ENCODE assay signal across 49 mouse cellular contexts in genomic region chr11:102072729-102073128, GRCm38 (mm10). TPM values are rescaled to one million over a fixed set of nuclear protein-coding genes. Genes with fewer than 3 reads are reported as not detected.
"Had no signal": no experiment of that assay in that cellular context is flagged by ENCODE, and none has a peak within 500 bp of the region (broad histone marks: within the 10 kb centered on the region; RNA-seq: fewer than 3 reads in every experiment).

No protein-coding gene starts in this region.

- H3K4me3 ChIP-seq: heart, embryonic 12.5 days; heart, embryonic 13.5 days; heart, embryonic 15.5 days; hindbrain, embryonic 10.5 days; hindbrain, embryonic 12.5 days; hindbrain, embryonic 13.5 days; hindbrain, embryonic 15.5 days; intestine, embryonic 15.5 days; kidney, embryonic 15.5 days; layer of hippocampus, adult 2 months; left cerebral cortex, adult 2 months had no signal

- H3K9me3 ChIP-seq: heart, embryonic 12.5 days; heart, embryonic 13.5 days; heart, embryonic 15.5 days; hindbrain, embryonic 10.5 days; hindbrain, embryonic 12.5 days; hindbrain, embryonic 13.5 days; hindbrain, embryonic 15.5 days; intestine, embryonic 15.5 days; kidney, embryonic 15.5 days had no signal

- H3K4me2 ChIP-seq: heart, embryonic 12.5 days; heart, embryonic 13.5 days; heart, embryonic 15.5 days; hindbrain, embryonic 12.5 days; hindbrain, embryonic 13.5 days; hindbrain, embryonic 14.5 days; hindbrain, embryonic 15.5 days; intestine, embryonic 15.5 days; kidney, embryonic 15.5 days had no signal

- H3K27ac ChIP-seq: heart, embryonic 13.5 days; heart, embryonic 15.5 days; hindbrain, embryonic 10.5 days; hindbrain, embryonic 12.5 days; hindbrain, embryonic 13.5 days; hindbrain, embryonic 14.5 days; hindbrain, embryonic 15.5 days; hindbrain, postnatal 0 days; intestine, embryonic 15.5 days; kidney, embryonic 15.5 days; kidney, postnatal 0 days; layer of hippocampus, adult 2 months; left cerebral cortex, adult 2 months had no signal

- H3K27me3 ChIP-seq: heart, embryonic 12.5 days; heart, embryonic 13.5 days; hindbrain, embryonic 12.5 days; hindbrain, embryonic 13.5 days; hindbrain, embryonic 15.5 days; intestine, embryonic 15.5 days had no signal

- H3K9ac ChIP-seq: heart, embryonic 12.5 days; heart, embryonic 13.5 days; heart, embryonic 15.5 days; hindbrain, embryonic 12.5 days; hindbrain, embryonic 13.5 days; hindbrain, embryonic 14.5 days; hindbrain, embryonic 15.5 days; intestine, embryonic 15.5 days; kidney, embryonic 15.5 days had no signal

- ATAC-seq: hindbrain, embryonic 16.5 days; hindbrain, postnatal 0 days; inflammation-experienced regulatory T-cells, adult 6 months; intestine, embryonic 15.5 days; intestine, embryonic 16.5 days; intestine, postnatal 0 days had no signal

- H3K36me3 ChIP-seq: heart, embryonic 15.5 days; intestine, embryonic 15.5 days had no signal

- DNase-seq: heart, postnatal 10 days; heart, postnatal 14 days; heart, postnatal 36 days; heart, postnatal 4 days; kidney, adult 11 months; kidney, adult 18-20 months; kidney, adult 2 months; kidney, adult 8-10 months; kidney, adult 9 months; kidney, postnatal 10 days; kidney, postnatal 14 days; kidney, postnatal 25 days; kidney, postnatal 36 days; kidney, postnatal 4 days; layer of hippocampus, adult 9-11 months; layer of hippocampus, postnatal 36 days had no signal

RNA-seq across cellular contexts. Expression of gene Ppy, which starts 28.4 kb away (rescaled TPM):
- total RNA-seq: heart, postnatal 10 days; heart, postnatal 14 days; heart, postnatal 25 days; heart, postnatal 36 days; heart, postnatal 4 days; hematopoietic stem cell, adult 5-6 weeks; hindbrain, postnatal 0 days; layer of hippocampus, adult 18-20 months; layer of hippocampus, adult 2 months; layer of hippocampus, adult 8-10 months; layer of hippocampus, postnatal 10 days; layer of hippocampus, postnatal 14 days; layer of hippocampus, postnatal 25 days; layer of hippocampus, postnatal 36 days; left cerebral cortex, adult 18-20 months; left cerebral cortex, adult 2 months; left cerebral cortex, adult 8-10 months had no signal
- polyA plus RNA-seq: heart, embryonic 12.5 days; heart, embryonic 13.5 days; heart, embryonic 14.5 days; heart, embryonic 15.5 days; heart, embryonic 16.5 days; heart, postnatal 0 days; hindbrain, embryonic 10.5 days; hindbrain, embryonic 11.5 days; hindbrain, embryonic 12.5 days; hindbrain, embryonic 13.5 days; hindbrain, embryonic 14.5 days; hindbrain, embryonic 15.5 days; hindbrain, embryonic 16.5 days; hindbrain, postnatal 0 days; inflammation-experienced regulatory T-cells, adult 6 months; kidney, adult 2 months; kidney, embryonic 14.5 days; kidney, embryonic 15.5 days; kidney, embryonic 16.5 days; kidney, postnatal 0 days had no signal

RNA-seq across cellular contexts. Expression of gene Cd300lg, which starts 31.4 kb away (rescaled TPM):
- total RNA-seq: hematopoietic stem cell, adult 5-6 weeks; layer of hippocampus, adult 18-20 months; layer of hippocampus, adult 2 months; layer of hippocampus, adult 8-10 months; layer of hippocampus, postnatal 25 days; layer of hippocampus, postnatal 36 days; left cerebral cortex, adult 2 months had no signal

RNA-seq across cellular contexts. Expression of gene Pyy, which starts 34.9 kb away (rescaled TPM):
- total RNA-seq: heart, postnatal 10 days; heart, postnatal 14 days; heart, postnatal 25 days; heart, postnatal 36 days; heart, postnatal 4 days; hematopoietic stem cell, adult 5-6 weeks; layer of hippocampus, adult 18-20 months; layer of hippocampus, adult 2 months; layer of hippocampus, adult 8-10 months; layer of hippocampus, postnatal 10 days; layer of hippocampus, postnatal 14 days; layer of hippocampus, postnatal 25 days; layer of hippocampus, postnatal 36 days; left cerebral cortex, adult 18-20 months; left cerebral cortex, adult 2 months; left cerebral cortex, adult 8-10 months had no signal
- polyA plus RNA-seq: heart, embryonic 12.5 days; heart, embryonic 13.5 days; heart, embryonic 14.5 days; heart, embryonic 15.5 days; heart, embryonic 16.5 days; heart, postnatal 0 days; inflammation-experienced regulatory T-cells, adult 6 months; kidney, adult 2 months; kidney, embryonic 14.5 days; kidney, embryonic 15.5 days; kidney, embryonic 16.5 days; kidney, postnatal 0 days had no signal
